In genomic region chr6:83436547-83436946, GRCm38 (mm10) we compare ENCODE assay signal across 28 mouse cellular contexts. TPM values are rescaled to one million over a fixed set of nuclear protein-coding genes. Genes with fewer than 3 reads are reported as not detected.
A peak's percentile ranks its signal among the peaks of the same experiment; 100 is the strongest.
DNase-seq lines count a peak whose midpoint lies in the region; ATAC-seq and TF ChIP-seq lines count a peak whose summit lies in the region.
"Had no signal": no experiment of that assay in that cellular context is flagged by ENCODE, and none has a peak within 500 bp of the region (broad histone marks: within the 10 kb centered on the region; RNA-seq: fewer than 3 reads in every experiment).

No protein-coding gene starts in this region.

- peaks cover 4% of the 10 kb centered on the region; the same call in 1 of the 2 replicates for H3K79me2 ChIP-seq in CH12.LX (replicated peaks; ENCODE audit: control insufficient read depth, extremely low read depth, insufficient read depth, poor library complexity, severe bottlenecking)

- no peaks in the 10 kb centered on the region for H3K9me3 ChIP-seq in CH12.LX (replicated peaks; ENCODE audit: low read length)
- H3K9me3 ChIP-seq: forebrain, embryonic 13.5 days; hindbrain, embryonic 13.5 days; lung, embryonic 15.5 days; midbrain, embryonic 13.5 days; neural tube, embryonic 13.5 days had no signal

- H3K4me2 ChIP-seq in CH12.LX (ENCODE audit: insufficient read depth, low read depth, poor library complexity, severe bottlenecking) = no peak overlapping the region
- H3K4me2 ChIP-seq: forebrain, embryonic 13.5 days; hindbrain, embryonic 13.5 days; lung, embryonic 15.5 days; neural tube, embryonic 13.5 days had no signal

- TF ChIP-seq EP300 in CH12.LX (IDR thresholded peaks at IDR 0.05; ENCODE audit: low read length) = no peak

- H3K9ac ChIP-seq in CH12.LX (ENCODE audit: insufficient read depth, low read depth) = no peak overlapping the region
- H3K9ac ChIP-seq: forebrain, embryonic 13.5 days; hindbrain, embryonic 13.5 days; lung, embryonic 15.5 days; midbrain, embryonic 13.5 days; neural tube, embryonic 13.5 days had no signal

- H3K27me3 ChIP-seq in CH12.LX (replicated peaks) = no peaks in the 10 kb centered on the region
- H3K27me3 ChIP-seq: forebrain, embryonic 13.5 days; hindbrain, embryonic 13.5 days; lung, embryonic 15.5 days; midbrain, embryonic 13.5 days; neural tube, embryonic 13.5 days had no signal

- dilution Hi-C loops in CH12.LX (cut with MboI; ENCODE audit: extremely low pct_ligation_motif_present, extremely low pct_unique_long_range_greater_than_20kb, low sequenced_read_pairs) = no loop called here

- no peak for TF ChIP-seq POLR2A in CH12.LX (IDR thresholded peaks at IDR 0.05; ENCODE audit: low read depth, low read length)

- peak; percentile 53 for DNase-seq in 416B (ENCODE audit: low read depth)
- no peak for DNase-seq in CH12.LX (ENCODE audit: extremely low read depth)
- no peak for DNase-seq in ovary, adult 18-20 months (ENCODE audit: low spot score)
- DNase-seq in embryo, embryonic 10 days (ENCODE audit: low spot score) = no peak
- DNase-seq in T-cell, adult 2 months (ENCODE audit: low spot score) = no peak
- DNase-seq: adrenal gland, adult 2 months; adrenal gland, postnatal 36 days; cerebellum, adult 18-20 months; cerebellum, postnatal 10 days; heart, postnatal 14 days; kidney, adult 8-10 months; kidney, postnatal 10 days; layer of hippocampus, adult 9-11 months; liver; retina, postnatal 1 day; right cerebral cortex, postnatal 25 days; spleen, adult 18-20 months; thymus, adult 18-20 months; thymus, postnatal 36 days had no signal

- no peak overlapping the region for H3K4me3 ChIP-seq in CH12.LX (replicated peaks in 1 of 3; ENCODE audit: low read depth in 2 of 3, low read length in 2 of 3, poor library complexity in 1 of 3)
- H3K4me3 ChIP-seq: forebrain, embryonic 13.5 days; hindbrain, embryonic 13.5 days; lung, embryonic 15.5 days; midbrain, embryonic 13.5 days; neural tube, embryonic 13.5 days had no signal

- TF ChIP-seq CTCF in CH12.LX (conservative IDR thresholded peaks at IDR 0.05 in 1 of 2, IDR thresholded peaks at IDR 0.05 in 1 of 2; ENCODE audit: low read depth in 2 of 2, low read length in 2 of 2) = no peak

- in situ Hi-C loops in CH12.LX (cut with MboI; ENCODE audit: low pct_ligation_motif_present, low pct_unique_long_range_greater_than_20kb, low sequenced_read_pairs) = no loop called here

- H3K36me3 ChIP-seq in CH12.LX (replicated peaks in 1 of 2; ENCODE audit: control insufficient read depth in 1 of 2, insufficient read depth in 1 of 2, low read length in 1 of 2) = peaks cover 7 to 67% of the 10 kb centered on the region in 2 experiments

- no peak overlapping the region for H3K27ac ChIP-seq in CH12.LX (ENCODE audit: insufficient read depth, low read depth)
- H3K27ac ChIP-seq: forebrain, embryonic 13.5 days; lung, embryonic 15.5 days; neural tube, embryonic 13.5 days; stomach, postnatal 0 days had no signal

- TF ChIP-seq RAD21 in CH12.LX (IDR thresholded peaks at IDR 0.05; ENCODE audit: low read depth, low read length) = no peak

- peaks cover 6 to 85% of the 10 kb centered on the region in 2 experiments for H3K4me1 ChIP-seq in CH12.LX (ENCODE audit: control insufficient read depth in 1 of 2, insufficient read depth in 2 of 2)

- peak; percentile 45 for ATAC-seq in granulocyte monocyte progenitor cell, adult 5-6 weeks (replicated peaks; ENCODE audit: poor library complexity, severe bottlenecking)
- ATAC-seq in neutrophil, adult 5-6 weeks (ENCODE audit: extremely low read depth, insufficient number of reproducible peaks, low FRiP score, poor library complexity, severe bottlenecking) = peak; percentile 55
- ATAC-seq: forebrain, embryonic 13.5 days; intestine, embryonic 16.5 days; midbrain, embryonic 13.5 days had no signal

TF ChIP-seq in CH12.LX, 34 proteins besides CTCF, POLR2A, EP300 and RAD21:
- TF ChIP-seq ZNF384 (IDR thresholded peaks at IDR 0.05; ENCODE audit: low read depth, low read length) = peak; percentile 89
- no peak for TF ChIP-seq HCFC1 (IDR thresholded peaks at IDR 0.05; ENCODE audit: low read depth, low read length)

RNA-seq across cellular contexts. Expression of gene Tet3, which starts 22.3 kb away (rescaled TPM):
- total RNA-seq in CH12.LX (2012; rRNA removed) (5.6 and 8.2 TPM in 2 replicates), CH12.LX (2014; rRNA removed) (2.2 and 3.2 TPM in 2 replicates)
- 6.4 and 10.0 TPM in 2 replicates for polyA plus RNA-seq in CH12.LX (2012; ENCODE audit: insufficient read length, low read depth)
- 35.6 and 46.9 TPM in 2 replicates for total RNA-seq in granulocyte monocyte progenitor cell, adult 5-6 weeks (2014; fragmentation: Nextera tagmentation)
- 13.4 and 17.5 TPM in 2 replicates for total RNA-seq in granulocyte monocyte progenitor cell, adult 5-6 weeks (2017)
- 37.2 and 39.9 TPM in 2 replicates for total RNA-seq in neutrophil, adult 5-6 weeks (2017)
